Mouse (Mus musculus): ENCODE results near the gene Map4k1.

Gene Map4k1

GRCm38 (mm10) chr7:29029690-29030656 is 48.1 kb downstream of the Map4k1 start:
- no peak for DNase-seq

GRCm38 (mm10) chr7:29031641-29032040 is 49.8 kb downstream of the Map4k1 start:
- DNase-seq, result no peak

- no peak for DNase-seq
Observed at GRCm38 (mm10) chr7:29032685-29033084, 50.8 kb downstream of the Map4k1 start.

GRCm38 (mm10) chr7:29037261-29037660 is 55.4 kb downstream of the Map4k1 start:
- DNase-seq, result peak; percentile 49

GRCm38 (mm10) chr7:29039604-29039984 is 57.7 kb downstream of the Map4k1 start:
- peak; percentile 93 for DNase-seq

GRCm38 (mm10) chr7:29039985-29040661 is 58.3 kb downstream of the Map4k1 start:
- DNase-seq, result peak; percentile 64

- peak; percentile 42 for DNase-seq
Observed at GRCm38 (mm10) chr7:29041194-29041593, 59.3 kb downstream of the Map4k1 start.

GRCm38 (mm10) chr7:29043016-29043673 is 61.3 kb downstream of the Map4k1 start:
- DNase-seq, result no peak

- no peak for DNase-seq
Observed at GRCm38 (mm10) chr7:29043674-29044057, 61.8 kb downstream of the Map4k1 start.

- no peak for DNase-seq
Observed at GRCm38 (mm10) chr7:29044302-29044701, 62.5 kb downstream of the Map4k1 start.

- peak; percentile 52 for DNase-seq
Observed at GRCm38 (mm10) chr7:29046533-29046932, 64.7 kb downstream of the Map4k1 start.

GRCm38 (mm10) chr7:29048070-29048469 is 66.2 kb downstream of the Map4k1 start:
- peak; percentile 56 for DNase-seq

- DNase-seq, result peak; percentile 63
Observed at GRCm38 (mm10) chr7:29048615-29049014, 66.8 kb downstream of the Map4k1 start.

GRCm38 (mm10) chr7:29050797-29051196 is 68.9 kb downstream of the Map4k1 start:
- DNase-seq, result peak; percentile 60

GRCm38 (mm10) chr7:29052821-29053220 is 71.0 kb downstream of the Map4k1 start:
- DNase-seq, result no peak
